12 mouse cellular contexts compared by ENCODE assay signal in genomic region chr4:141295774-141296186, GRCm38 (mm10). TPM values are rescaled to one million over a fixed set of nuclear protein-coding genes. Genes with fewer than 3 reads are reported as not detected.
A peak's percentile ranks its signal among the peaks of the same experiment; 100 is the strongest.
DNase-seq lines count a peak whose midpoint lies in the region; ATAC-seq and TF ChIP-seq lines count a peak whose summit lies in the region.
"Had no signal": no experiment of that assay in that cellular context is flagged by ENCODE, and none has a peak within 500 bp of the region (broad histone marks: within the 10 kb centered on the region; RNA-seq: fewer than 3 reads in every experiment).

No protein-coding gene starts in this region.

- no peak for ATAC-seq in intestine, embryonic 14.5 days (replicated peaks; ENCODE audit: low FRiP score, low TSS enrichment, low read depth)
- ATAC-seq in intestine, postnatal 0 days: no peak
- no peak for ATAC-seq in embryonic facial prominence, embryonic 12.5 days (ENCODE audit: insufficient number of reproducible peaks, insufficient read depth, low FRiP score, low TSS enrichment)
- ATAC-seq in stomach, embryonic 16.5 days (ENCODE audit: insufficient read depth, low FRiP score): 0 out of 2 replicates have a peak, but pooled peaks have one; percentile 14

- no peak overlapping the region for H3K27ac ChIP-seq in intestine, embryonic 14.5 days (ENCODE audit: low read depth)
- H3K27ac ChIP-seq in intestine, postnatal 0 days (ENCODE audit: low read depth, low read length): no peak overlapping the region
- no peak overlapping the region for H3K27ac ChIP-seq in embryonic facial prominence, embryonic 12.5 days
- H3K27ac ChIP-seq in stomach, embryonic 16.5 days (ENCODE audit: low read length): no peak overlapping the region
- H3K27ac ChIP-seq: macrophage had no signal

- 7% methylated on average over 15 of the region's 15 CpGs for WGBS in intestine, embryonic 14.5 days
- WGBS in intestine, postnatal 0 days: 39% methylated on average over 6 of the region's 15 CpGs
- WGBS in embryonic facial prominence, embryonic 12.5 days: 1% methylated on average over 14 of the region's 15 CpGs
- whole genome bisulfite sequencing in stomach, embryonic 16.5 days: 11% methylated on average over 15 of the region's 15 CpGs

- H3K9me3 ChIP-seq in intestine, embryonic 14.5 days (ENCODE audit: control insufficient read depth, low read length): no peaks in the 10 kb centered on the region
- H3K9me3 ChIP-seq in intestine, postnatal 0 days (ENCODE audit: control insufficient read depth): no peaks in the 10 kb centered on the region
- H3K9me3 ChIP-seq in embryonic facial prominence, embryonic 12.5 days: no peaks in the 10 kb centered on the region
- H3K9me3 ChIP-seq in stomach, embryonic 16.5 days (replicated peaks; ENCODE audit: control insufficient read depth, low read length): no peaks in the 10 kb centered on the region

- no peak for DNase-seq in intestine, embryonic 14.5 days (ENCODE audit: low spot score)
- DNase-seq in liver: peak; percentile 49
- no peak for DNase-seq in left cerebral cortex, adult 18-20 months (ENCODE audit: low spot score in 2 of 2)
- DNase-seq in yolk sac, embryonic 10.5 days (ENCODE audit: low spot score): no peak
- DNase-seq in right cerebral cortex, adult 2 months (ENCODE audit: low spot score in 2 of 2): no peak
- DNase-seq: gastrocnemius, postnatal 36 days; kidney, postnatal 14 days; right cerebral cortex, postnatal 14 days had no signal

- no peak overlapping the region for H3K9ac ChIP-seq in intestine, embryonic 14.5 days (ENCODE audit: low read length)
- H3K9ac ChIP-seq in intestine, postnatal 0 days (ENCODE audit: low read depth, low read length): no peak overlapping the region
- H3K9ac ChIP-seq in embryonic facial prominence, embryonic 12.5 days: no peak overlapping the region
- peak overlapping the region; percentile 18; the same call in 1 of the 2 replicates for H3K9ac ChIP-seq in stomach, embryonic 16.5 days (ENCODE audit: low read length)

- H3K27me3 ChIP-seq in intestine, embryonic 14.5 days (replicated peaks; ENCODE audit: control insufficient read depth, insufficient read depth, low read length): peaks cover 21% of the 10 kb centered on the region; the same call in 1 of the 2 replicates
- no peaks in the 10 kb centered on the region for H3K27me3 ChIP-seq in intestine, postnatal 0 days (replicated peaks; ENCODE audit: control insufficient read depth, insufficient read depth, low read length)
- peaks cover 65% of the 10 kb centered on the region for H3K27me3 ChIP-seq in embryonic facial prominence, embryonic 12.5 days
- peaks cover 13% of the 10 kb centered on the region for H3K27me3 ChIP-seq in stomach, embryonic 16.5 days (ENCODE audit: control insufficient read depth, insufficient read depth, low read length)

- H3K4me3 ChIP-seq in intestine, embryonic 14.5 days (ENCODE audit: low read depth, low read length): 0 out of 2 replicates have a peak overlapping the region, but pooled peaks have one; percentile 1
- H3K4me3 ChIP-seq in intestine, postnatal 0 days (ENCODE audit: low read depth, low read length): no peak overlapping the region
- H3K4me3 ChIP-seq in embryonic facial prominence, embryonic 12.5 days: no peak overlapping the region
- no peak overlapping the region for H3K4me3 ChIP-seq in stomach, embryonic 16.5 days (replicated peaks; ENCODE audit: low read length)

- no peak for TF ChIP-seq CTCF in intestine, postnatal 0 days (IDR thresholded peaks at IDR 0.05; ENCODE audit: low read depth)

- no peaks in the 10 kb centered on the region for H3K36me3 ChIP-seq in intestine, embryonic 14.5 days (ENCODE audit: control insufficient read depth, insufficient read depth, low read length)
- H3K36me3 ChIP-seq in intestine, postnatal 0 days (ENCODE audit: control insufficient read depth, insufficient read depth): no peaks in the 10 kb centered on the region
- no peaks in the 10 kb centered on the region for H3K36me3 ChIP-seq in embryonic facial prominence, embryonic 12.5 days
- no peaks in the 10 kb centered on the region for H3K36me3 ChIP-seq in stomach, embryonic 16.5 days (ENCODE audit: control insufficient read depth, insufficient read depth, low read length)

- H3K4me1 ChIP-seq in intestine, embryonic 14.5 days (replicated peaks; ENCODE audit: control insufficient read depth, insufficient read depth, low read length): peaks cover 18% of the 10 kb centered on the region
- H3K4me1 ChIP-seq in intestine, postnatal 0 days (replicated peaks; ENCODE audit: control insufficient read depth, insufficient read depth, low read length): no peaks in the 10 kb centered on the region; the same call in 1 of the 2 replicates
- H3K4me1 ChIP-seq in embryonic facial prominence, embryonic 12.5 days: peaks cover 27% of the 10 kb centered on the region
- peaks cover 12% of the 10 kb centered on the region for H3K4me1 ChIP-seq in stomach, embryonic 16.5 days (ENCODE audit: control insufficient read depth, insufficient read depth, low read length)

- H3K4me2 ChIP-seq in intestine, embryonic 14.5 days (ENCODE audit: low read length): peak overlapping the region; percentile 30
- no peak overlapping the region for H3K4me2 ChIP-seq in intestine, postnatal 0 days (replicated peaks; ENCODE audit: low read depth)
- H3K4me2 ChIP-seq in embryonic facial prominence, embryonic 12.5 days (replicated peaks): peak overlapping the region; percentile 23
- peak overlapping the region; percentile 11 for H3K4me2 ChIP-seq in stomach, embryonic 16.5 days (ENCODE audit: low read depth, low read length)

RNA-seq across cellular contexts. Expression of gene Epha2, which starts 5.3 kb away (rescaled TPM):
- polyA plus RNA-seq in intestine, embryonic 14.5 days (2014; fragmentation: Nextera tagmentation; extraction: Ambion mirVana): 3.4 and 3.5 TPM in 2 replicates
- polyA plus RNA-seq in intestine, postnatal 0 days (2015; fragmentation: Nextera tagmentation; extraction: Ambion mirVana): 5.6 and 6.6 TPM in 2 replicates
- polyA plus RNA-seq in embryonic facial prominence, embryonic 12.5 days (2016; fragmentation: Nextera tagmentation; extraction: Ambion mirVana): 3.4 and 3.5 TPM in 2 replicates
- 9.5 and 12.1 TPM in 2 replicates for polyA plus RNA-seq in stomach, embryonic 16.5 days (2015; fragmentation: Nextera tagmentation; extraction: Ambion mirVana)
- 1 to 10 TPM; 1.3 to 1.5 TPM for total RNA-seq in left cerebral cortex, adult 18-20 months (2021)

RNA-seq across cellular contexts. Expression of gene Arhgef19, which starts 56.5 kb away (rescaled TPM):
- 14.2 and 15.8 TPM in 2 replicates for polyA plus RNA-seq in intestine, embryonic 14.5 days (2014; fragmentation: Nextera tagmentation; extraction: Ambion mirVana)
- 4.5 and 6.3 TPM in 2 replicates for polyA plus RNA-seq in intestine, postnatal 0 days (2015; fragmentation: Nextera tagmentation; extraction: Ambion mirVana)
- 17.0 and 19.2 TPM in 2 replicates for polyA plus RNA-seq in embryonic facial prominence, embryonic 12.5 days (2016; fragmentation: Nextera tagmentation; extraction: Ambion mirVana)
- 16.1 and 18.9 TPM in 2 replicates for polyA plus RNA-seq in stomach, embryonic 16.5 days (2015; fragmentation: Nextera tagmentation; extraction: Ambion mirVana)
- 10 to 100 TPM; 17.9 to 21.2 TPM for total RNA-seq in left cerebral cortex, adult 18-20 months (2021)
- polyA plus RNA-seq: macrophage had no signal
